Mouse (Mus musculus): ENCODE results near the gene Nans.

The Nans gene

DNA sequence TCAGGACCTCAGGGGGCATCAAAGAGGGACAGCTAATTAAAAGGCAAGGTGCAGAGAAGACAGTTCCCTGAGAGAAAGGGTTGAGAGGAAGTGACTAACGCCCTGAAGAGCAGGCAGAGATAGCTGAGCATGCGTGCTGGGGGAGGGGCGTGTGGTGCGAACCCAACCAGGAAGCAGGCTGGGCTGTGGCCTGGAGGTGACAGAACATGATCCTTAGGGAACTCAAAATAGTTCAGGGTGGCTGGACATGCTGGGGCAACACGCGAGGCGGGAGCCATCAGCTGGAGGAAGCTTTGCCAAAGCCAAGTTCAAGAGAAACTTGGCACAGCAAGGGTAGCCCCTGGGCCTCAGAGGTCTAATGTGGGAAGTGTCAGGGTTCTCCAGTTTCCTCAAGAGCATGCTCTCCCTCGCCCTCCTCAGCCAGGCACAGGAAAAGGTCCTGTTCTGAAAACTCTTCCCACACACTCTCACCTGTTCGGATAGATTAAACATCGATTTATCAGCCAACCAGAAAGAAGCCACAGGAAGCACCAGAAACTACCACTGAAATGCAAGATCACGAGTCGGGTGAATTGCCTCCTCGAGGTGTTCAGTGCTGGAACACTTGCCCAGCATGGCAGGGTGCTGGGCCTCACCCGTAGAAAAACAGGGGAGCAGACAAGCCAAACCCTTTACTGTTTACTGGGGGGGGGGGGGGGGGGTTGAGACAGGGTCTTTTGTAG, 3.2 kb upstream of the Nans start:
- peak; percentile 49 for DNase-seq (ENCODE audit: low spot score)

GRCm38 (mm10) chr4:46487348-46487747, 1.7 kb upstream of the Nans start:
- no peak for DNase-seq (ENCODE audit: low spot score)

DNA sequence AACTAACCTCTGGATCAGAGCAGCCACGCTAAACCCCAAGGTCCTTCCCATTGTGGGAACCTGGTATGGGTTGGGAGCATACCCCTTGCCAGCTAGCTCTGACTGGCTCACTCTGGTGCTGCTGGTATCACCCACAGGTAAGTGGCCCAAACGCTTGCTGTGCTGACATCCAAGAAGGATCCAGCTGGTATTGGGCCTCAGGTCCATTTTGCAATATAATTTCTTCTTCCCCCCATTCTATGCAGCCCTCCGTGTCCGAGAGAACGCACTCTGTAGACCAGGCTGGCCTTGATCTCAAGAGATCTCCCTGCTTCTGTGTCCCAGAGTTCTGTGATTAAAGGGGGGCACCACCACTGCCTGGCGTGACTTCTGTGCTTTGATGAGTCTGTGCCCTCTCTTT, 4.0 kb downstream of the Nans start:
- no peak for DNase-seq (ENCODE audit: low spot score)

- DNase-seq (ENCODE audit: low spot score): no peak
These were observed 6.5 kb downstream of the Nans start for GRCm38 (mm10) chr4:46495543-46495942.

- DNase-seq (ENCODE audit: low spot score): no peak
These were observed 8.3 kb downstream of the Nans start for GRCm38 (mm10) chr4:46497286-46497892.

DNA sequence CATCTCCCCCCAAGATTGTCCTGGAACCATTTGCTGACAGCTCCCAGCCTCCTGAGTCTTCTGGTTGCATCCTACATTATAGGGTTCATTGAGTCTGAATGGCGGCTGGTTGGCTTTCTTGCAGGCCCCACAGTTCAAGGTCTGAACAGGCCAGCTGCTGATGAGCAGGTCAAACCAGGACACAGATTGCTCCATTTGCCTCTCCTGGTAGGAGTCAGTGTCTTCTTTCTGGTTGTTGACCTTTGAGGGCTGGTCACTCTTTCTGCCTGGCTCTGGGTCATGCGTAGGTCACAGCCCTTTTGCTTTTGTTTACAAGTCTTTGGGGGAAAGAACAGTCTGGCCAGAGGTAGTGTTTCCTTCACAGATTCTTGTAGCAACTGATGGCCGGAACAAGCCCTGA, 9.5 kb downstream of the Nans start:
- DNase-seq (ENCODE audit: low spot score): no peak

- DNase-seq (ENCODE audit: low spot score): no peak
These were observed 9.9 kb downstream of the Nans start for GRCm38 (mm10) chr4:46498976-46499375.

DNA sequence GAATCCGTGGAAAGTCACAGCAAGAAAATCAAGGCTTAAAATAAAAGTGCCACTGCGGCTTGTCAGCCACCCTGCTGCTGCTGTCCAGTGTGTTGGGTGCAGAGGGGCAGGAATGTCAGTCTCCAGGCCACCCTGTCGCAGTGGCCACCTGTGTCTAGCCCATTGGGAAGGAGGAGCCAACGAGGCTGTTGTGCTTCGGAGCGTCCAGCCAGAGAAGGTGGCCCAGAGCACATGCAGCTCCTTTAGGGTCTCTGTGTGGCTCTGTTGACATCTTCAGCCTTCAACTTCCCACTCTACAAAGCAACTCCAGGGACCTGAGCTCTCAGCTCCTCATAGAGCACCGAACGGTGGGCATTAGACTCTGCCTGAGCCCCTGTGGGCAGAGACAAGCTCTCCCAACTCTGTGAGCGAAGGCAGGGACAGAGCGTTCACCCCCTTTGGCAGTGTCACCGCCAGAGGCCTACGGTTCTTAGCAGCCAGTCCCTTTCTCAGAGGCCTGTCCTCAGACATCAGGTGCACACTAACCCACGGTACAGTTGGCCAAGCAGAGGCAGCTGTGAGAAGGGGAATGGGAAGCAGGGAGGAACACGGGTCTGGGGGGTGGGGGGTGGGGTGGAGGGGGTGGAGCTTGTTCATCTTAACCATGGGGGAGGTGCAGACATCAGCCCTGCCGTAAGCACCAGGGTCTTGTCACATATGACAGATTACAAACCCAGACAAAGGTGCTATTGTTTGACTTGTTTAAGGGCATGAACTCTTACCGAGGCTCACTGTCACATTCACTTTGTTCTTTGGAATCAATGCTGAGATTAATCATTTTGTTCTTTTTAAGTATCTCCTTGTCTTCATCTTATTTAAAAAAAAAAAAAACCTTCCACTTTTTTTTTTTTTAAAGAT, 13.8 kb downstream of the Nans start:
- no peak for DNase-seq (ENCODE audit: low spot score)

DNA sequence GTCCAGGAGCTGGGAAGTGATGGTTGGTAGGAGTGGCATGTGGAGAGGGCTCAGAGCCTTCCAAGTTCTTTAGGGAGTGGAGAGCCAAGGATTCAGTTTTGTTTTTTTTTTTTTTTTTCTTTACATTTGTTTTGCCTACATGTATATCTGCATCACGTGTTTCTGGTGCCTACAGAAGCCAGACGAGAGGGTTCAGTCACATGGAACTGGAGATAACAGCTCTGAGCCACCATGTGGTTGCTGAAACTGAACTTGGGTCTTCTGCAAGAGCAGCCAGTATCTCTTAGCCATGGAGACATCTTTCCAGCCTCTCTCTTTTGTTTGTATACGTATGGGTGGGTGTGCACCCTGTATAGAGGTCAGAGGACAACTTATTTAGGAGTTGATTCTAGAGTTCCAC, 14.8 kb downstream of the Nans start:
- no peak for DNase-seq (ENCODE audit: low spot score)

GRCm38 (mm10) chr4:46505361-46506057, 16.5 kb downstream of the Nans start:
- no peak for DNase-seq (ENCODE audit: low spot score)

DNA sequence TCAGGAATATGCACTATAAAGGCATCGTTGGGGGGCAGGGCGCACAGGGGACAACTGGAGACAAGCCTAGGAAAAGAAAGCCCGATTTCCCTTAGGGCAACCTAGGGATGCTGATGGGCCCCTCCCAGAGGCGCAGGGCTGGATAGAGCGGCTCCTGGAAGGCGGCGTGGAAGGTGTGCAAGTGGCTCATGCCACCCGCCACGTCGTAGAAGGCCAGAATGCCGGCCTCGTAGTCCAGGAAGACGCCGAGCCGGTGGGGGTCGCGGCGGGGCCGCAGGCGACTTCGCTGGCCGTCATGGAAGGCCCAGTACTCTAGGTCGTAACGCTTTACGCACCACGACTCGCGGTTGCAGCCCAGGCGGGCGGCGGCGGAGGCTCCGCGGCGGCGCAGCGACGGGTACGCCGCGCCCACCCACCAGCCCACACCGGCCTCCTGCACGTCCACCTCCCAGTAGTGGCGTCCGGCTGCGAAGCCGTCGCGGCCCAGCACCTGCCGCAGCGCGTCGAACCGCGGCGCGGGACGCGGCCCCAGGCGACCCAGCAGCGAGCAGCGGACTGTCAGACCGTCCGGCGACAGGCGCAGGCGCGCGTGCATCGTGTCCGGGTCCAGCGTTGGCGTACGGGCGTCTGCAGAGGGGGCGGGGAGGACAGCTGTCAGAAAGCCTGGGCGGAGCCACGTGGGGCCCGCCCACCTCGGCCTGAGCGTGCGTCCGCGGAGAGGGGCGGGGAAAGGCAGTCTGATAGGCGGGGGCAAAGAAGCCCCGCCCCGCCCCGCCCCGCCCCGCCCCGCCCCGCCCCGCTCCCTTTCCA, 18.0 kb downstream of the Nans start:
- peak; percentile 93 for DNase-seq (ENCODE audit: low spot score)

DNA sequence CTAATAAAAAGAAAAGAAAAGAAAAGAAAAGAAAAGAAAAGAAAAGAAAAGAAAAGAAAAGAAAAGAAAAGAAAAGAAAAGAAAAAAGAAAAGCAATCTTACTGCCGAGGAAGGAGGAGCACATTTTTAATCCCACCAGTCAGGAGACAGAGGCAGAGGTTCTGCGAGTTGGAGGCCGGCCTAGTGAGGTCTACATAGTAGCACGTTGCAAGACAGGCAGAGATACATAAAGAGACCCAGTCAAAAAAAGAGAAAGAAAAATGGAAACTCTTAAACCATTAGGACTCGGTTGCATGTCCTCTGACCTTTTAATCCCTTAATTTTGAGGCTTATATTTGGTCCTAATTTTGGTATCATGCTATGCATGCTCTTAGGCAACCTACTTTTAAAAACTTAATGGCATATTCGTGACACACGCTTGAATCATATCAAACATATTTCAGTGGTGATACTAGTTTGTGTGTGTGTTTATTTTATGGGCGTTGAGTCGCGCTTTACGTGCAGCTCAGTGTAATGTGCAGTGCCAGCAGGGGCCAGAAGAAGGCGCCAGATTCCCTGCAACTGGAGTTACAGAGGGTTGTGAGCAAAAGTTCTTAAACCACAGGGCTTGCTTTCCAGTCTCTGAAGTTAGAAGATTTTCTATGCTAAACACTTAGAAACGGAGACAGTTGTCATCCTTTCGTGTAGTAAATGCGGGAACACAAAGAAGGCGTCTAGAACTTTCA, 18.9 kb downstream of the Nans start:
- no peak for DNase-seq (ENCODE audit: low spot score)

GRCm38 (mm10) chr4:46520491-46520890, 31.4 kb downstream of the Nans start:
- no peak for DNase-seq (ENCODE audit: low spot score)

- DNase-seq (ENCODE audit: low spot score): no peak
These were observed 32.4 kb downstream of the Nans start for GRCm38 (mm10) chr4:46521457-46521856.

DNA sequence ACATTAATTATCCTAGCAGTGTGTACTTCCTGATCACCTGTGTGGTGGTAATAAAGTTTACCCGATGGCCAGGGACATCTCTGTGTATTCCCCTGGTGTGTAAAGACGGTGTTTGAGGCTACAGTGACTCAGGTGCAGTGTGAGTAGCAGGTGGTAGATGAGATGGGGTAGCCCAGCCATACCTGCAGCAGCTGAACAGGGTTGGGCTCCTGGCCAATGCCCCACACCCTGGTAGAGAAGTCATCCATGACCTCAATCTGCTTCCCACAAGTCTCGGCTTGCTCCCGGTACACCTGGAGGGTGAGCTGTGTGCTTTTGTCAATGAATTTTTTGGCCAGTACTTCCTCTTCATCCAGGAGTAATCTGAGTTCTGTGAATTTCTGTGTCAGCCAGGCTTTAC, 34.3 kb downstream of the Nans start:
- DNase-seq (ENCODE audit: low spot score): no peak

DNA sequence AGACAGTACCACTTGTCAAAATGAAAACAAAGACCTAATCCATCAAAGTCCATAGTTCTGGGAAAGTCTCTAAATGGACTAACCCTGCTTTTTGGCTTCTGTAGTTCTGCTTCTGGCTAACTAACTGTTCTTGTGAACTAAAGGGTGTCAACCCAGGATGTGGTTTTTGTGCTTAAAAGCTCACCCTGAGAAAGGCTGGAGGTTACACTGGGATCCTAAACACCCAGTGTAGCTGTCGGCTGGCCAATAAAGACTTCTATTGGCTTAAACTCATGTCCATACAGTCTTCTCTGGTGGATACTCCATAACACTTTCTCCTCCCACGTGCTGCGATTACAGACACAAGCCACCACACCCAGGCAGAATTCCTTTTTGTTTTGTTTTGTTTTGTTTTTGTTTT, 37.2 kb downstream of the Nans start:
- DNase-seq (ENCODE audit: low spot score): no peak

DNA sequence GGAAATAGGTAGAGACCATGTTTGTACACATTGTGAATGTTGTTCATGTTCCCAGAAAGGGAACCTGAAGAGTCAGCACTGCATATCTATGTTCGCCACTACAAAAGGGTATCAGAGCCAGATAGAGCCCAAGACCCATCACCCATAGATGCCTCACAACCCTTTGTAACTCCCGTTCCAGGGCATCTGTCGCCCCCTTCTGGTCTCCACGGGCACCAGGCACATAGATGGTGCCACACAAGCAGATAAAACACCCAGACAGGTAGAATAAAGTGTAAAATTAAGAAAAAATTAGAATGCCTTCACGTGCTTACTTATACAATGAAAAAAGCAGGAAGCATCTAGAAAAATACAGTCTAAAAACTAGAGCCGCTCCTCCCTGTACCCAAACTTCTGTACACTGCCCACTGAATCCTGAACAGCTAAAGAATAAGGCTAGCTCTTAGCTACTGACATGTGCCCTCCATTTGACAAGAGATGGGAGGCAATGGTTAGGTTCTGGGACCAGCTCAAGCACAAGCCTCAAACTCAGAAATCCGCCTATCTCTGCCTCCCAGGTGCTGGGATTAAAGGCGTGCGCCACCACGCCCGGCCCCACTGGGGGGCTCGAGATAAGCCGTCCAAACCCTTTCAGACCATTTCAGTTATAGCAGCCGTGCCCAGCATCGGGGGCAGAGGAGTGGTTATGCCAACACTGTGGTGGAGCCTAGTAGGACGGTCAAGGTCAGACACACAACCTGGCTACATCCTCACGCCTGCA, 37.9 kb downstream of the Nans start:
- DNase-seq (ENCODE audit: low spot score): no peak

- no peak for DNase-seq (ENCODE audit: low spot score)
These were observed 38.5 kb downstream of the Nans start for GRCm38 (mm10) chr4:46527558-46527926.

DNA sequence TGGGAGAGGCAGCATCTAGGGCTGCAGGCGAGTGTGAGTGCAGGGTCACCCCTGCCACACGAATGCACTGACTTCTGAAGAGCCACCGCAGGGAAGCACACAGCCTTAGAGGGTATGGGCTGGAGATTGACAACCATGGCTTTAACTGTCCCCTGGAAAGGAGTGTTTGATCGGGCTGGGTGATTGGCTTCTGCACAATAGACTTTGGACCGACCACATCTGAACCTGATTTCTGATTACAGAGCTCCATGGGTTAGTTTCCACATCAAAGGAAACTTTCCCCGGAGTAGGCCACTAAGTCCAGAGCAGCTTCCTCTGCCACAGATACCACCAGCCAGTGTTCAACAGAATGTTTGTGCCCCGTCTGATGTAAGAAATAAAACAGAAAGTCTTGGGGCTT, 40.7 kb downstream of the Nans start:
- DNase-seq (ENCODE audit: low spot score): no peak

- no peak for DNase-seq (ENCODE audit: low spot score)
These were observed 43.5 kb downstream of the Nans start for GRCm38 (mm10) chr4:46532511-46532910.

Measured in ovary, adult 18-20 months (tissue).